Mouse (Mus musculus): ENCODE results near the gene Mad2l1bp.

The Mad2l1bp gene

GRCm38 (mm10) chr17:46152847-46153782 is at the start of gene Mad2l1bp:
Mad2l1bp (minus strand) TSS chr17:46153553.
- DNase-seq = peak; percentile 93 to 95

- DNase-seq = peak in 1 of 2 experiments; percentile 42
These were observed 49.7 kb upstream of the Mad2l1bp start for GRCm38 (mm10) chr17:46203078-46203477.

- peak; percentile 95 to 97 for DNase-seq
These were observed 49.2 kb upstream of the Mad2l1bp start, which contains the start of the genes Polh and Xpo5 for GRCm38 (mm10) chr17:46202421-46203071. Polh (minus strand) TSS chr17:46202645. Xpo5 (plus strand) TSS chr17:46202782.

- no peak for DNase-seq
These were observed 47.8 kb upstream of the Mad2l1bp start for GRCm38 (mm10) chr17:46201151-46201550.

DNA sequence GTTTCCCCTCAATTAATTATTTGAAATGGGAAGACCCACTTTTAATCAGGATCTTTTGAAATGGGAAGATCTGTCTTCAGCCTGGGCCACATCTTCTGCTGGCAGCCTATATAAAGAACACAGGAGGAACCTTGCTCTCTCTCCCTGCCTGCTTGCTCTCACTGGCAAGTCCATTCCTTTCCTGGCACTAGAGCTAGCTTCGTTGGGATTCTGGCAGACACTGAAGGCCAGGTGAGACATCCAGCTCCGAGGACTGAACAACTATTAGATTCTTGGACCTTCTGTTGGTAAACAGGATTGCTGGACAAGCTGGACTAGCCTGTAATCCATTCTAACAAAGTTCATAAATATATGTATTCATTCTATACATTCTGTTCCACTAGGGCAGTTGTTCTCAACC is 35.5 kb upstream of the Mad2l1bp start:
- no peak for DNase-seq

- no peak for DNase-seq
These were observed 28.9 kb upstream of the Mad2l1bp start for GRCm38 (mm10) chr17:46182273-46182672.

- peak in 1 of 2 experiments; percentile 45 for DNase-seq
These were observed 17.2 kb upstream of the Mad2l1bp start for GRCm38 (mm10) chr17:46170538-46170937.

GRCm38 (mm10) chr17:46168768-46169167 is 15.4 kb upstream of the Mad2l1bp start:
- DNase-seq = no peak

DNA sequence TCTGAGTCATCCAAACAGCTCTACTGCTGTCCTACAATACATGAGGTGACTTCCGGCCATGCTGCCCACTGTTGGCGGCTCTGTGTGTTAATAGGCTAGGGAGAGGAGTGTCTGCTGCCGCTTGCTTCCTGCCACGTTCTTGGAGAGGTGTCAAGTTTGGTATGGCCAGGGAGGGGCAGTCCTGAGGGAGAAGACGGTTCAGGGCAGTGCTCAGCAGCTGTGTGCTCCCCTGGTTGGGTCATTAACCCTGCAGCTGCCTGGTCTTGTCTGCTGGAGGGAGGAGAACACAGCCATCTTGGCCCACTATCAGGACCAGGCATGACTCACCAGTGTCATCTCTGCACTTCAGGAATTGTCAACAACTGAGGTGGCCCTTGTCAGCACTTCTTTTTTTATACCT is 15.0 kb upstream of the Mad2l1bp start:
- peak in 1 of 2 experiments; percentile 33 for DNase-seq

GRCm38 (mm10) chr17:46167014-46167413 is 13.7 kb upstream of the Mad2l1bp start:
- peak in 1 of 2 experiments; percentile 31 for DNase-seq

GRCm38 (mm10) chr17:46166270-46166669 is 12.9 kb upstream of the Mad2l1bp start:
- no peak for DNase-seq

DNA sequence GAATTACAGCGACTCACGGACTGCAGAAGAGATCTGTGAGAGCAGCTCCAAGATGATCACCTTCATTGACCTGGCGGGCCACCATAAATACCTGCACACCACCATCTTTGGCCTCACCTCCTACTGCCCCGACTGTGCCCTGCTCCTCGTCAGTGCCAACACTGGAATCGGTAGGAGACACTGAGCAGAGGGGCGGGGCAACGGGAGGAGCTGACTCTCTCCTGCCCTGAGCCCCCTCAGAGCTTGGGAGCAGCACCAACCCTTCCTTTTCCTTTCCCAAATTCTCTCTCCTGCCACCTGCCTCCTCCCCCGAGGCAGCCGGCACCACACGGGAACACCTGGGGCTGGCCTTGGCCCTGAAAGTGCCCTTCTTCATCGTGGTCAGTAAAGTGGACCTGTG is 12.1 kb upstream of the Mad2l1bp start:
- no peak for DNase-seq

DNA sequence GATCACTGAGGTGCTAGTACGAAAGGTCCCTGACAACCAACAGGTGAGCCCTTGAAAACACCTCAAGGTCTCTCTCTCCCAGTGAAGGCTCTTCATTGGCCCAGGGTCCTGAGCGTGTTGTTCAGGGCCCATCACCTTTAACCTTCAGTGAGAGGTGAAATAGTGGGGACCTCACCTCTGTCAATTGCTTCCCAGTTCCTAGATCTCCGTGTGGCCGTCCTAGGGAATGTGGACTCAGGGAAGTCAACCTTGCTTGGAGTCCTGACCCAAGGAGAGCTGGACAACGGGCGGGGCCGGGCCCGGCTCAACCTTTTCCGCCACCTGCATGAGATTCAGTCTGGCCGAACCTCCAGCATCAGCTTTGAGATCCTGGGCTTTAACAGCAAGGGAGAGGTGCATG is 11.4 kb upstream of the Mad2l1bp start:
- no peak for DNase-seq

- no peak for DNase-seq
These were observed 10.9 kb upstream of the Mad2l1bp start for GRCm38 (mm10) chr17:46164301-46164700.

GRCm38 (mm10) chr17:46162951-46163421 is 9.6 kb upstream of the Mad2l1bp start:
- peak; percentile 64 to 75 for DNase-seq

- DNase-seq = no peak
These were observed 9.2 kb upstream of the Mad2l1bp start for GRCm38 (mm10) chr17:46162551-46162950.

DNA sequence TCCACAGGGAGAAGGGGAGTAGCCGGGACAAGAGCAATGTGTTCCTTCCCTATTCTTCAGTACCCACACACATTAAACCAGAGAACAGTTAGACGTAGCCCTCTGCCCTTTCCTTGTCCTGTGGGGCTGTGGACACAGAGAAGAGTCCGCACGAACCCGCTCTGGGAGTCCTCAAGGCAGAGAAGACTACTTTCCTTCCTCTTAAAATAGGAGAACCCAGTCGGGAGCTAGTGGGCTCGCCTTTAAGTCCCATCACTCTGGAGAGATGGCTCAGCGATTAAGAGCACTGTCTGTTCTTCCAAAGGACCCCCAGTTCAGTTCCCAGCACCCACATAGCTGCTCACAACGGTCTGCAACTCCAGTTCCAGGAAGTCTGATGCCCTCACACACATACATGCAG is 8.4 kb upstream of the Mad2l1bp start:
- DNase-seq = no peak

- DNase-seq = no peak
These were observed 7.8 kb upstream of the Mad2l1bp start for GRCm38 (mm10) chr17:46161179-46161578.

- DNase-seq = peak; percentile 97 to 98
These were observed 7.3 kb upstream of the Mad2l1bp start, which contains the start of gene Gtpbp2 for GRCm38 (mm10) chr17:46160686-46161085. Gtpbp2 (plus strand) TSS chr17:46161032.

- peak; percentile 94 to 95 for DNase-seq
These were observed 6.8 kb upstream of the Mad2l1bp start for GRCm38 (mm10) chr17:46160090-46160662.

- no peak for DNase-seq
These were observed 5.9 kb upstream of the Mad2l1bp start for GRCm38 (mm10) chr17:46159236-46159635.

DNA sequence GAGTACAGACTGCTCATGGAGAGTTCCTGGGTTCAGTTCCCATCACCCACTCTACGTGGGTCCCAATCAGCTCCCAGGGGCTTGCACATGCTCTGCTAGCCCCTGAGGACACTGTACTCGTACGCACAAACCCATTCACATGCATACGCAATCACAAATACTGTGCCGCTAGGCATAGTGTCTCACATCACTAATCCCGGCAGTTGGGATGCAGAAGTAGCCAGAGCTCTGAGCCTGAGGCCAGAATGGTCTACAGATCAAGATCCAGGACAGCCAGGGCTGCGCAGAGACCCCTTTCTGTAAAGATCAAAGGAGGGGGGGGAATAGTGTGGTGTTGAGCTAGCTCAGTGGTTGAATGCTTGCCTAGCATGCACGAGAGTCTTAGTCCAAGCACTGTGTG is 3.8 kb upstream of the Mad2l1bp start:
- DNase-seq = no peak

- DNase-seq = no peak
These were observed 3.3 kb upstream of the Mad2l1bp start for GRCm38 (mm10) chr17:46156680-46157079.
